ENCODE assay signal across 42 mouse cellular contexts in the genomic region with DNA sequence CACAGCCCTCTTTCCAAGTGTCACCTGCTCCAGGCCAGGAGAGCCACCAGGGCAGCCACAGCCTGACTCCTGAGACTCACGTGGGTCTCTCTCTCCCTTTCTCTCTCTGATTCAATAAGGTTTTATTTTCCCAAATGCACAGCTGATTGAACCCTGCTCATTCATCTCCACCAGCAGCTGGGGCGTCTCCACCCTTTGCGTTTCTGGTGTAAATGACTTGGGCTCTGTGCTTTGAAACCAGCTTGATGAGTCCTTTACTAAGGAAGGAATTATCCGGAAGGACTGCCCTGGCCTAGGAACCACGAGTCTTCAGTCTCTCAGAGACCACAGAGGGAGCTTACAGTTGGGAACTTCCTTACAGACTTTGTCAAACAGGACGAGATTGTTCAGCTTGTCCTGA. TPM values are rescaled to one million over a fixed set of nuclear protein-coding genes. Genes with fewer than 3 reads are reported as not detected.
"Had no signal": no experiment of that assay in that cellular context is flagged by ENCODE, and none has a peak within 500 bp of the region (broad histone marks: within the 10 kb centered on the region; RNA-seq: fewer than 3 reads in every experiment).

No protein-coding gene starts in this region.

- DNase-seq: gastrocnemius, postnatal 10 days; heart, adult 11 months; heart, postnatal 10 days; heart, postnatal 4 days; kidney, adult 18-20 months; kidney, adult 8-10 months; kidney, postnatal 10 days; kidney, postnatal 25 days; kidney, postnatal 4 days; layer of hippocampus, adult 9-11 months; layer of hippocampus, postnatal 36 days; left cerebral cortex, postnatal 4 days had no signal

- H3K9me3 ChIP-seq: heart, embryonic 10.5 days; heart, embryonic 12.5 days; hindbrain, embryonic 10.5 days; hindbrain, embryonic 12.5 days; intestine, embryonic 15.5 days; limb, embryonic 13.5 days; limb, embryonic 15.5 days; liver, embryonic 12.5 days had no signal

- H3K9ac ChIP-seq: heart, embryonic 12.5 days; hindbrain, embryonic 12.5 days; hindbrain, embryonic 14.5 days; intestine, embryonic 15.5 days; limb, embryonic 13.5 days; limb, embryonic 15.5 days; liver, embryonic 12.5 days; liver, embryonic 14.5 days had no signal

- H3K27ac ChIP-seq: heart, embryonic 10.5 days; hindbrain, embryonic 12.5 days; hindbrain, embryonic 14.5 days; intestine, embryonic 15.5 days; limb, embryonic 13.5 days; limb, embryonic 15.5 days; liver, embryonic 12.5 days; liver, embryonic 14.5 days had no signal

- H3K36me3 ChIP-seq: heart, embryonic 10.5 days; heart, embryonic 12.5 days; hindbrain, embryonic 10.5 days; hindbrain, embryonic 12.5 days; intestine, embryonic 15.5 days; limb, embryonic 13.5 days; limb, embryonic 15.5 days; liver, embryonic 12.5 days had no signal

- H3K4me3 ChIP-seq: heart, embryonic 10.5 days; heart, embryonic 12.5 days; hindbrain, embryonic 10.5 days; hindbrain, embryonic 12.5 days; intestine, embryonic 15.5 days; limb, embryonic 13.5 days; limb, embryonic 15.5 days; liver, embryonic 12.5 days had no signal

RNA-seq across cellular contexts. Expression of a gene that starts 10.2 kb away (rescaled TPM):
- total RNA-seq: gastrocnemius, adult 18-20 months; gastrocnemius, postnatal 10 days; gastrocnemius, postnatal 25 days; heart, adult 8-10 months; heart, postnatal 10 days; heart, postnatal 25 days; heart, postnatal 4 days; layer of hippocampus, adult 8-10 months; layer of hippocampus, postnatal 14 days; layer of hippocampus, postnatal 36 days; left cerebral cortex, adult 18-20 months; left cerebral cortex, adult 8-10 months; left cerebral cortex, postnatal 10 days; left cerebral cortex, postnatal 25 days; left cerebral cortex, postnatal 4 days; liver, adult 2 months had no signal
- polyA plus RNA-seq: heart, embryonic 10.5 days; heart, embryonic 12.5 days; heart, embryonic 14.5 days; heart, embryonic 16.5 days; hindbrain, embryonic 10.5 days; hindbrain, embryonic 12.5 days; hindbrain, embryonic 14.5 days; hindbrain, embryonic 16.5 days; inflammation-experienced regulatory T-cells, adult 6 months; intestine, embryonic 15.5 days; intestine, postnatal 0 days; kidney, embryonic 14.5 days; kidney, embryonic 16.5 days; limb, embryonic 11.5 days; limb, embryonic 13.5 days; limb, embryonic 15.5 days; liver, adult 2 months; liver, embryonic 12.5 days; liver, embryonic 14.5 days; liver, embryonic 16.5 days had no signal

RNA-seq across cellular contexts. Expression of a gene that starts 38.5 kb away (rescaled TPM):
- polyA plus RNA-seq: inflammation-experienced regulatory T-cells, adult 6 months had no signal
